Mouse (Mus musculus) lung, postnatal 4 days (tissue): ENCODE data around the gene Slc17a1.
A peak's percentile ranks its signal among the peaks of the same experiment; 100 is the strongest.

Experiments
- DNase-seq, 2 experiments: peaks; one replicate each; pipeline ENCODE4 v3.0.0; 2021

The Slc17a1 gene

GRCm38 (mm10) chr13:23867405-23867804 lies at the start of gene Slc17a1:
TSS of gene Slc17a1 (plus strand) at chr13:23867750.
- DNase-seq: no peak

- DNase-seq: no peak
Measured at GRCm38 (mm10) chr13:23820179-23820940, 47.2 kb upstream of the Slc17a1 start.

- DNase-seq: no peak
Measured at GRCm38 (mm10) chr13:23822213-23822612, 45.3 kb upstream of the Slc17a1 start.

- no peak for DNase-seq
Measured at GRCm38 (mm10) chr13:23826606-23827005, 40.9 kb upstream of the Slc17a1 start.

- peak in 1 of 2 experiments; percentile 18 for DNase-seq
Measured at GRCm38 (mm10) chr13:23833053-23833452, 34.5 kb upstream of the Slc17a1 start.

- no peak for DNase-seq
Measured at GRCm38 (mm10) chr13:23834836-23835235, 32.7 kb upstream of the Slc17a1 start.

GRCm38 (mm10) chr13:23836630-23837029 lies 30.9 kb upstream of the Slc17a1 start:
- DNase-seq: no peak

GRCm38 (mm10) chr13:23839308-23839707 lies 28.2 kb upstream of the Slc17a1 start, which contains the start of gene Slc17a3:
TSS of gene Slc17a3 (plus strand) at chr13:23839434.
- no peak for DNase-seq

GRCm38 (mm10) chr13:23845851-23846250 lies 21.7 kb upstream of the Slc17a1 start:
- DNase-seq: no peak

GRCm38 (mm10) chr13:23849299-23849698 lies 18.3 kb upstream of the Slc17a1 start:
- DNase-seq: no peak

- no peak for DNase-seq
Measured at GRCm38 (mm10) chr13:23856401-23856800, 11.1 kb upstream of the Slc17a1 start.

- no peak for DNase-seq
Measured at GRCm38 (mm10) chr13:23861815-23862214, 5.7 kb upstream of the Slc17a1 start.

- peak in 1 of 2 experiments; percentile 24 for DNase-seq
Measured at GRCm38 (mm10) chr13:23864711-23865110, 2.8 kb upstream of the Slc17a1 start.

- peak in 1 of 2 experiments; percentile 33 for DNase-seq
Measured at GRCm38 (mm10) chr13:23866086-23866710, 1.4 kb upstream of the Slc17a1 start.

GRCm38 (mm10) chr13:23867000-23867399 lies 550 bp upstream of the Slc17a1 start:
- DNase-seq: no peak

GRCm38 (mm10) chr13:23868790-23869533 lies 1.4 kb downstream of the Slc17a1 start:
- DNase-seq: no peak

- no peak for DNase-seq
Measured at GRCm38 (mm10) chr13:23869996-23870395, 2.4 kb downstream of the Slc17a1 start.

GRCm38 (mm10) chr13:23873141-23873540 lies 5.6 kb downstream of the Slc17a1 start:
- no peak for DNase-seq

- DNase-seq: no peak
Measured at GRCm38 (mm10) chr13:23879106-23879505, 11.6 kb downstream of the Slc17a1 start.

GRCm38 (mm10) chr13:23879636-23880035 lies 12.1 kb downstream of the Slc17a1 start:
- no peak for DNase-seq

- DNase-seq: peak; percentile 23 to 43
Measured at GRCm38 (mm10) chr13:23885540-23885939, 18.0 kb downstream of the Slc17a1 start.

- no peak for DNase-seq
Measured at GRCm38 (mm10) chr13:23887026-23887725, 19.6 kb downstream of the Slc17a1 start.
